Mouse (Mus musculus) T-helper 2 cell (primary cell): Measurements from ENCODE around the gene Ctla2a.
"Not testable (repeated sequence)": the region's sequence is repeated elsewhere in the genome, so short reads cannot be mapped to it uniquely, and the experiment has no call there.

Source experiments
- in situ Hi-C: fragments of 300-600 bp; cut with MboI, MseI; formaldehyde crosslinking; loops from one replicate; pipeline ENCODE4 v1.15.1; 2025; ENCODE audit warnings: high pct_unique_total_duplicates

Ctla2a gene

DNA sequence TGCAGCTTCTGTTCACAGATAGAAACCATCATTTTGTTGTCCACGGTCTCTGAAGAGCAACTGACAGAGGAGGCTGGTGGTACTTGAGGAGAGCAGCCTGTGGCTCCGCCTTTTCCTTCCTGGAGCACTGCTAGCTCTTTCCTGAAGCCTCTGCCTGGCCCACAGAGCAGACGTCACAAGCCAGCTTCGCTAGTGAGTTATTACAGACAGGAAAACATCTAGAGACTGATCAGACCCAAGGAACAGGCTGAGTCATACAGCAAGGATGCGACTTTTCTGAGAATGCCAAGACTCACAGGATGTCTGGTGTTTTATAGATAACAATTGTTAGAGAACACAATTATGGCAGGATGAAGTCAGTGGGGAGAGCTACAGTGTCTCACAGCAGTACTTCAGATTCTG, at the start of gene Ctla2a, which contains the start of gene Gm49391:
Gene Ctla2a (minus strand): TSS at position 126 of the 402 bp plus-strand sequence.
Gene Gm49391 (minus strand): TSS at position 72 of the 402 bp plus-strand sequence.
- in situ Hi-C loops, result no loop called here

DNA sequence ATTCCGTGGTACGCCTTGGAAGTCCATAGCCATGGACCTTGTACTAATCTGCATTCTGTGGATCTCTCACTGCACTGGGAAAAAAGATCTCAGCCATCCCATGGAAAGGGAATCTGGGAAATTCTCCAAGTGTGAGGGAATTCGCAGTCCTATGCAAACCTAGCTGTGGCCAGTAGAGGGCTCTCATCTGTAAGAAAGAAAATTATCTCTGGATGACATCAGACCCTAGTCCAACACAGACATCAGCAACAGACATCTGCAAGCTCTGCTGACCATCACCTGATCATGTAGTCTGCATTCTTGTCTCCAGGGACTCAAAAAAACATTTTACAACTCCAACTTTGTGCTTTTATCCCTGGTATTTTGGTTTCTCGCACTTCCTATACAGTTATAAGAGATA, 35.9 kb upstream of the Ctla2a start:
- in situ Hi-C loops, result not testable (repeated sequence)

DNA sequence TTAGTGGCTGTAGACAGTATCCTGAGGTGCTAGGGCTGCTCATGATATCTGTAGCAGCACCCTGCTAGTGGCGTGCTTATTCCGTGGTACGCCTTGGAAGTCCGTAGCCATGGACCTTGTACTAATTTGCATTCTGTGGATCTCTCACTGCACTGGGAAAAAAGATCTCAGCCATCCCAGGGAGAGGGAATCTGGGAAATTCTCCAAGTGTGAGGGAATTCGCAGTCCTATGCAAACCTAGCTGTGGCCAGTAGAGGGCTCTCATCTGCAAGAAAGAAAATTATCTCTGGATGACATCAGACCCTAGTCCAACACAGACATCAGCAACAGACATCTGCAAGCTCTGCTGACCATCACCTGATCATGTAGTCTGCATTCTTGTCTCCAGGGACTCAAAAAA, 27.6 kb upstream of the Ctla2a start:
- in situ Hi-C loops, result not testable (repeated sequence)

DNA sequence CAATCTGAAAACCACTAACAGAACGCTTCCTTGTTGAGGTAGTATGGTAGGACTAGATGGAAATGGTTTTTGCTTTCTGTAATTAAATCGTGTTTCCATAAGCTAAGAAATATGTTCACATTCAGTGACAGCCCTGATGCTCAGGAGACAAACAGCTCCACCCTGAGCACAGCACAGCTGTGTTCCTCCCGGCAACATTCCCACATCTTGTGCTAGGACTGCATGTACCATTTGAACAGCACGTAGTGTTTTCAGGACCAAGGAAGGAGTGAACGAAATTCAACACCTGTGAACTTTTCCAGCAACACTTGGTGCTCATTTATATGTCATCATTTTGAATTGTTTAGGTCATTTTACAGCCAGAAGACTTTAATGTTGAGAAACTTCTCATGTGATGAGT, 25.3 kb upstream of the Ctla2a start:
- in situ Hi-C loops, result no loop called here

DNA sequence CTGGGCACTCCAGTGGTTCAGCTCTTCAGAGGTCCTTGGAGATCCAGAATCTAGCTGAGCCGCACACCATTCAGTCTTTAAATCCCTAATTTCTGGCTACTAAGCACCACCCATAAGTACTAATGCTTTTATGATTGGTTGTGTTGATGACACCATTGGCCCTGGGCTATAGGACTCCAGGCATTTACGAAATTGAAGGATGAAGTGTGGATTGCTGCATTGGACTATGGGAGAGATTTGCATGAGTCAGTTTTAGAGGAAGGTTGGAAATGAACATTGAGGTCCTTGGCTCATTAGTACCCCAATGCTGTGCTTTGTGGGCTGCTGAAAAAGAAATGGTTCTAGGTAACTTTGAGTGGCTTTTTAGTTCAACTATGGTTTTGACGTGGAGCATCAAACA, 5.5 kb upstream of the Ctla2a start, which contains the start of gene Tpbpa:
Gene Tpbpa (minus strand): TSS at position 101 of the 400 bp plus-strand sequence.
- in situ Hi-C loops, result not testable (repeated sequence)

DNA sequence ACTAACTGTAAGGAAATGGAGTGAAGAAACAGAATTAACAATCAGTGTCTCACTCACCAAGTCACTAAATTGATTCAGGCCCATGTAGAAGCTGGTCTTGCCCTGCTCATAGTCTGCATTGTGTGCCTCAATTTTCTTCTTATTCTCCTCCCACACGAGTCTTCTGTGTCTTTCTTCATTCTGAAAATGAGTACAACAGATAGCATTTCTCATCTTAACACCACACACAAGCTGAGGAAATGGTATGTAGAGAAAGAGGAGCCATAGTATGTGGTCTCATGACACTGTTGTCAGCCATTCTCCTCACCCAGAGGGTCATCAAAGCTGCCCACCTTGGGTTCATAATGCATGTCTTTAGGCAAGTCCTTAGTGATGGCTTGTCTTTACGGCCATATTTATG, 935 bp downstream of the Ctla2a start, which contains the start of gene Gm49393:
Gene Gm49393 (minus strand): TSS at position 101 of the 400 bp plus-strand sequence.
- in situ Hi-C loops, result not testable (repeated sequence)

DNA sequence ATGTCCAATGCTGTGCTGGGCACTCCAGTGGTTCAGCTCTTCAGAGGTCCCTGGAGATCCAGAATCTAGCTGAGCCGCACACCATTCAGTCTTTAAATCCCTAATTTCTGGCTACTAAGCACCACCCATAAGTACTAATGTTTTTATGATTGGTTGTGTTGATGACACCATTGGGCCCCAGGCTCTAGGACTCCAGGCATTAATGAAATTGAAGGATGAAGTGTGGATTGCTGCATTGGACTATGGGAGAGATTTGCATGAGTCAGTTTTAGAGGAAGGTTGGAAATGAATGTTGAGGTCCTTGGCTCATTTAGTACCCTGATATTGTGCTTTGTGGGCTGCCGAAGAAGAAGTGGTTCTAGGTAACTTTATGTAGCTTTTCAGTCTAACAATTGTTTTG, 31.6 kb downstream of the Ctla2a start, which contains the start of gene Tpbpb:
Gene Tpbpb (minus strand): TSS at position 101 of the 400 bp plus-strand sequence.
- in situ Hi-C loops, result loop anchor here (10.0 kb wide), 2 partner anchors 730 to 970 kb away; partner anchors contain the start of gene Gas1

DNA sequence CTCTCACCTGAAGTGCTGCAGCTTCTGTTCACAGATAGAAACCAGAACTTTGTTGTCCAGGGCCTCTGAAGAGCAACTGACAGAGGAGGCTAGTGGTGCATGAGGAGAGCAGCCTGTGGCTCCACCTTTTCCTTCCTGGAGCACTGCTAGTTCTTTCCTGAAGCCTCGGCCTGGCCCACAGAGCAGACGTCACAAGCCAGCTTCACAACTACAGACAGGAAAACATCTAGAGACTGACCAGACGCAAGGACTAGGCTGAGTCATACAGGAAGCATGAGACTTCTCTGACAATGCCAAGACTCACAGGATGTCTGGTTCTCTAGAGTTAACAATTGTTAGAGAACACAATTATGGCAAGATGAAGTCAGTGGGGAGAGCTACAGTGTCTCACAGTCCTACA, 39.1 kb downstream of the Ctla2a start, which contains the start of gene Ctla2b:
Gene Ctla2b (minus strand): TSS at position 120 of the 400 bp plus-strand sequence.
- in situ Hi-C loops, result no loop called here

DNA sequence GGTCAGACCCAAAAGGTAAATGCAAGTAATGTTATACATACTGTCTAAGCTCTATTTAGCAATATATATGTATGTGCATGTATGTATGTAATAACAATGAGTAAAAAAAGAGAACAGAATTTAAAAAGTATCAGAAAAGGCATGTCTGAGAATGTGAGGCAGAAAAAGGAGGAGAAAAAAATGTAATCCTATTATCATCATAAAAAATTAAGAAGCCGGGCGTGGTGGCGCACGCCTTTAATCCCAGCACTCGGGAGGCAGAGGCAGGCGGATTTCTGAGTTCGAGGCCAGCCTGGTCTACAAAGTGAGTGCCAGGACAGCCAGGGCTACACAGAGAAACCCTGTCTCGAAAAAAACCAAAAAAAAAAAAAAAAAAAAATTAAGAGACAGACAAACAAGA, 39.6 kb downstream of the Ctla2a start, which contains the start of gene Gm49392:
Gene Gm49392 (minus strand): TSS at position 101 of the 400 bp plus-strand sequence.
- in situ Hi-C loops, result not testable (repeated sequence)

DNA sequence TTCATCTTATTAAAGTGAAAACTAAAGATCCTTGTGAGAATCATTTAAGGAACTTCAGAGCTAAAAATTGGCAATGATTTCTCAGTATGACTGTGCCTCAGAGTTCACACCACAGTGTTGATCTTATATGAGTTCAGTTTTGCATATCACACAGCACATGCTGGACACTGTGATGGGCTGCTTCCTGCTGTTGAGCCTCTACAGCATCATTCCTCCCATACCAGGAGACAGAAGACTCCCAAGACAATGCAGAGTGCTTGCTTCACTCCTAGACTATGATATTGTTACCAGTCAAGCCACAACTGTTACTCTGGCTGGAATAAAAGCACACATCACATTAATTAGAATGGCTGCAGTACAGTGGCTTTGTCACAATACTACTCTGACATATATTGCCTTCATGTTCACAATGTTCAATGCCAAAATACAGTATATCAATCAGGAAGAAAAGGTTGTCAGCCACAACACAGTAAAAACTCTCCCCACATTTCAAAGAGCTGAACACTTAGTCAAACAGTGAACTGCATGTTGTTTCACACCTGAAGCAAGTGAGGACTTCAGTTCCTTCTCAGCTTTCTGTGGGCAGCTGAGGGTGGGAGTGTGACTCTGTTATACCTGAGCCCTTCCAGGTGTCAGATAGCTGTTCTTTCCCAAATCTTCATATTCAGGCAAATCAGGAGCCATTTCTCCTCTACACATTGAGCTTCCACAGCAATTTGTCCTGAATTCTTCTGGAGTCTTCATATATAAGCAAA, 40.8 kb downstream of the Ctla2a start:
- in situ Hi-C loops, result no loop called here

DNA sequence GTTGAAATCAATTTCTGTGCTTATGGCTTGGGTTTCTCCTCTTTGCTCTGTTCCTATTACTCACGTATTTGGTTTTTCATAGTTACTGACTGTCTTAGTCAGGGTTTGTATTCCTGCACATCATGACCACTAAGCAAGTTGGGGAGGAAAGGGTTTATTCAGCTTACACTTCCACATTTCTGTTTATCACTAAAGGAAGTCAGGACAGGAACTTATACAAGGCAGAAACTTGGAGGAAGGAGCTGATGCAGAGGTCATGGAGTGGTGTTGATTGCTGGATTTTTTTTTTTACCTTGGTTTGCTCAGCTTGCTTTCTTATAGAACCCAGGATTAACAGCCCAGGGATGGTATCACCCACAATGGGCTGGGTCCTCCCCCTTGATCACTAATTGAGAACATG, 44.1 kb downstream of the Ctla2a start:
- in situ Hi-C loops, result no loop called here
